Mouse (Mus musculus) gastrocnemius, postnatal 4 days (tissue): ENCODE measurements around the gene Cfdp1. TPM values are rescaled to one million over a fixed set of nuclear protein-coding genes. Genes with fewer than 3 reads are reported as not detected.

Source experiments
- DNase-seq, 2 experiments: peaks; one replicate each; pipeline ENCODE4 v3.0.0; 2021 to 2022; ENCODE audit warnings: low spot score in 2 of 2, mixed read lengths in 2 of 2
- long read RNA-seq, 2 experiments: library from polyadenylated mRNA; stranded (forward); transcript quantifications; one replicate each; pipeline ENCODE4 v2.0.0; 2021
- total RNA-seq, 2 experiments: library from RNA; stranded (reverse); gene quantifications; 2 replicates each; pipeline ENCODE4 v1.2.3; 2021

The Cfdp1 gene
- total RNA-seq: 10 to 100 TPM; 59.8 to 67.7 TPM
- long read RNA-seq, experiment 1, transcript Cfdp1-201 (7 exons, 1,178 nt): major isoform, 71 of 92 reads
- long read RNA-seq, experiment 1, partial matches to known transcripts: 15 of 92 reads
- long read RNA-seq, experiment 1, other reads (novel, unspliced or antisense): 6 of 92 reads
- long read RNA-seq, experiment 2, transcript Cfdp1-201 (7 exons, 1,178 nt): major isoform, 80 of 90 reads
- long read RNA-seq, experiment 2, partial matches to known transcripts: 7 of 90 reads
- long read RNA-seq, experiment 2, other reads (novel, unspliced or antisense): 3 of 90 reads

- peak; percentile 83 to 96 for DNase-seq
These were observed at the start of gene Cfdp1 for GRCm38 (mm10) chr8:111853861-111854501. TSS of gene Cfdp1 (minus strand) at chr8:111854291.

GRCm38 (mm10) chr8:111902080-111902479 is 48.0 kb upstream of the Cfdp1 start:
- DNase-seq: peak in 1 of 2 experiments; percentile 55

- DNase-seq: no peak
These were observed 44.5 kb upstream of the Cfdp1 start for GRCm38 (mm10) chr8:111898586-111898985.

GRCm38 (mm10) chr8:111894955-111895354 is 40.9 kb upstream of the Cfdp1 start:
- no peak for DNase-seq

- DNase-seq: no peak
These were observed 38.5 kb upstream of the Cfdp1 start for GRCm38 (mm10) chr8:111892615-111893014.

GRCm38 (mm10) chr8:111891983-111892382 is 37.9 kb upstream of the Cfdp1 start:
- no peak for DNase-seq

- DNase-seq: no peak
These were observed 36.8 kb upstream of the Cfdp1 start for GRCm38 (mm10) chr8:111890911-111891303.

GRCm38 (mm10) chr8:111889931-111890910 is 36.1 kb upstream of the Cfdp1 start:
- peak in 1 of 2 experiments; percentile 25 for DNase-seq

GRCm38 (mm10) chr8:111888091-111888650 is 34.1 kb upstream of the Cfdp1 start:
- no peak for DNase-seq

- no peak for DNase-seq
These were observed 33.4 kb upstream of the Cfdp1 start for GRCm38 (mm10) chr8:111887479-111887878.

- no peak for DNase-seq
These were observed 29.5 kb upstream of the Cfdp1 start for GRCm38 (mm10) chr8:111883615-111884014.

- peak in 1 of 2 experiments; percentile 53 for DNase-seq
These were observed 27.5 kb upstream of the Cfdp1 start for GRCm38 (mm10) chr8:111881591-111881990.

GRCm38 (mm10) chr8:111877711-111878110 is 23.6 kb upstream of the Cfdp1 start:
- DNase-seq: no peak

- peak; percentile 94 to 96 for DNase-seq
These were observed 22.4 kb upstream of the Cfdp1 start, which contains the start of gene Tmem170 for GRCm38 (mm10) chr8:111876355-111876948. TSS of gene Tmem170 (minus strand) at chr8:111876750.

GRCm38 (mm10) chr8:111875758-111876157 is 21.7 kb upstream of the Cfdp1 start:
- DNase-seq: no peak

- no peak for DNase-seq
These were observed 17.2 kb upstream of the Cfdp1 start for GRCm38 (mm10) chr8:111871278-111871677.

GRCm38 (mm10) chr8:111870379-111870778 is 16.3 kb upstream of the Cfdp1 start:
- DNase-seq: no peak

GRCm38 (mm10) chr8:111868664-111869063 is 14.6 kb upstream of the Cfdp1 start:
- no peak for DNase-seq

GRCm38 (mm10) chr8:111865857-111866256 is 11.8 kb upstream of the Cfdp1 start:
- no peak for DNase-seq

- DNase-seq: no peak
These were observed 11.2 kb upstream of the Cfdp1 start for GRCm38 (mm10) chr8:111865130-111865852.
